Mouse (Mus musculus): ENCODE measurements around the gene Ankrd13b.

Ankrd13b gene

DNA sequence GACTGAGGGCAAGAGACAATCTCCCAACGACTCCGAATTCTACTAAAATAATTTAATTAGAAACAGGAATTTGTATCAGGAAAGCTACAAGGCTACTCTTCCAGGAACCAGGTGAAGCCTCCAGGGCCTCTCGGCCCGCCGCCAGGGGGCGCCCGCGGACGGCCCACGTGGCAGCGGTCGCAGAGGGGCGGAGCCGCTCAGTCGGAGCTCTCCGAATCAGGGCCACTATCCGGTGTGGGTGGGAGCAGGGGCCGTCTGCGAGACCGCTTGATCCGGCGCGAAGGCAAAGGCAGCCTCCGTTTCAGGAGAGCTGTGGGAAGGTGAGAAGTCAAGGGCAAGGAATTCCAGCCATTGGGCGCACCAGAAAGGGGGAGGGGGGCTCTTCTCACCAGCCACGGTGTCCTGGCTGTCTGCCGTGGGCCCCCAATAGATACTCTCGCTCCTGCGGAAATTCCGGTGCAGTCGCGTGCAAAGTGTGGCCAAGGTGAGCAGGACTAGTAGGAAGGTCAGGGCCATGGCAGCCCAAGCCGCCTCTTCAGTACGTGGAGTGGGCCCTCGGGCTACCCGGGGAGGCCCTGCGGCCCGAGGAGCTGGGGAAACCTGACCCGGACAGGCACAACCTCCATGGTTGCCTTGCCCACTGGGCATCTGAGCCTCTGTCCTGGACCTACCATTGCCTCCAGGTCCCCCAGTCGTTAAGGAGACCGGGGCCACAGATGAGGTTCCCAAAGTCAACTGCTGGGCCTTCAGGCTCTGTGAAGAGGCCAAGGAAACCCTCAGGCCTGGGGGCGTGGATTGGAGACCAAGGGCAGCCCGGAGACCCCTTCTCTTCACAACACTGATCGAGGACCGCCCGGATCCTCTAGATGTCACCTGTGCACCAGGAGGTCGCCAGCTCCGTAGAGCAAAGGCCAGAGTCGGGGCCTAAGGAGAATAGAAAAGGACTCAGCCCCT, 18.9 kb upstream of the Ankrd13b start:
- DNase-seq (ENCODE audit: low read depth in 1 of 2, low spot score in 2 of 2), result peak in 1 of 2 experiments; percentile 68

- no peak for DNase-seq (ENCODE audit: low read depth in 1 of 2, low spot score in 2 of 2)
Observed at GRCm38 (mm10) chr11:77507426-77507825, 17.9 kb upstream of the Ankrd13b start.

DNA sequence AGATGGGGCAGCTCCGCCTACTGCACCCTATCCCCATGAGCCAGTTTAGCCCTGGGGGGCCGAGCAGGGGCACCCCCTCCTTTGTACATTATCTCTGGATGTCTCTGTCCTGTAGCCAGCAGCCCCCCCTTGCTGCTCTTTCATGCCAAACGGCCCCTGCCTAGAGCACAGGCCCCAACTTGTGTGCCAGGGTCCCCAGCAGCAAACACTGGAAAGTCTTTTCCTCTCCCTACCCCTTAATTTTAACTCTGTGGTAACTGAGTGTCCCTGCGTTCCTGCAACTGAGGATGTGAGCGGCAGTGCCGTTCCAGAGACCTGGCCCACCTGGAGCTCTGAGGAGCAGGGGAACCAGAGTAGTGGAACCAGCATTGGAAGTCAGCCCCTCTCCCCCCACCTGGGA, 17.5 kb upstream of the Ankrd13b start:
- no peak for DNase-seq (ENCODE audit: low read depth in 1 of 2, low spot score in 2 of 2)

DNA sequence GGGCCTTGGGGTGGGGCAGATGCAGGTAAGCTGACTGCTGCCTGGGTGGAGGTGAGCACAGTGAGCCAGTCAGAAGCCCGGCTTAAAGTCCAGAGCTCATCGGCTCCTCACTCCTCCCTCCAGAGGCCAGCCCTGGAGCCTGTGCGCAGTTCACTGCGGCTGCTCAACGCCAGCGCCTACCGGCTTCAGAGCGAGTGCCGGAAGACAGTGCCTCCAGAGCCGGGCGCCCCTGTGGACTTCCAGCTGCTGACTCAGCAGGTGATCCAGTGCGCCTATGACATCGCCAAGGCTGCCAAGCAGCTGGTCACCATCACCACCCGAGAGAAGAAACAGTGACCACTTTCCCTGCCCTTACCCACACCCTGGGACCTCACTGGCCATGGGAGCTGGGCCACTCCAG, 16.8 kb upstream of the Ankrd13b start:
- no peak for DNase-seq (ENCODE audit: low read depth in 1 of 2, low spot score in 2 of 2)

DNA sequence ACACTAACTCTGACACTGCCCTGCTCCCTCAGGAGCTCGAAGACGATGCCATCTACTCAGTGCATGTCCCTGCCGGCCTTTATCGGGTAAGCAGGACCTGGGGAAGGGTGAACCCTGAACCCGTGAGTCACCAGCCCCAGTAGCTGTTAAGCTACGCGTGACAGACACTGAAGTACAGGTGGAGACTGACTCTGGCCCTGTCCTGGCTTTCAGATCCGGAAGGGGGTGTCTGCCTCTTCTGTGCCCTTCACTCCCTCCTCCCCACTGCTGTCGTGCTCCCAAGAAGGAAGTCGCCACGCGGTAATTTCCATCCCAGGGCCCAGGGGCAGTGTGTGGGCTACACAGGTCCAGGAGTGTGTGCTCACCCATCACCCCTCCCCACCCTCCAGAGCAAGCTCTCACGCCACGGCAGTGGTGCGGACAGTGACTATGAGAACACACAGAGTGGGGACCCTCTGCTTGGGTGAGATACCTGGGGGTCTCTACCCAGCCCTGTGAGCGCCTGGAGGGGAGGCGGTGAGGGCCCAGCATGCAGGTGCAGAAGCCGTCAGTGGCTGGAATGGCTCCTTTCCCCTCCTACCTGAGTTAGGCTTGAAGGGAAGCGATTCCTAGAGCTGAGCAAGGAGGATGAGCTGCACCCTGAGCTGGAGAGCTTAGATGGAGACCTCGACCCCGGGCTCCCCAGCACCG, 16.0 kb upstream of the Ankrd13b start:
- DNase-seq (ENCODE audit: low read depth in 1 of 2, low spot score in 2 of 2), result no peak

GRCm38 (mm10) chr11:77504377-77504776, 14.9 kb upstream of the Ankrd13b start:
- no peak for DNase-seq (ENCODE audit: low read depth in 1 of 2, low spot score in 2 of 2)

- no peak for DNase-seq (ENCODE audit: low read depth in 1 of 2, low spot score in 2 of 2)
Observed at GRCm38 (mm10) chr11:77503511-77503910, 14.0 kb upstream of the Ankrd13b start.

DNA sequence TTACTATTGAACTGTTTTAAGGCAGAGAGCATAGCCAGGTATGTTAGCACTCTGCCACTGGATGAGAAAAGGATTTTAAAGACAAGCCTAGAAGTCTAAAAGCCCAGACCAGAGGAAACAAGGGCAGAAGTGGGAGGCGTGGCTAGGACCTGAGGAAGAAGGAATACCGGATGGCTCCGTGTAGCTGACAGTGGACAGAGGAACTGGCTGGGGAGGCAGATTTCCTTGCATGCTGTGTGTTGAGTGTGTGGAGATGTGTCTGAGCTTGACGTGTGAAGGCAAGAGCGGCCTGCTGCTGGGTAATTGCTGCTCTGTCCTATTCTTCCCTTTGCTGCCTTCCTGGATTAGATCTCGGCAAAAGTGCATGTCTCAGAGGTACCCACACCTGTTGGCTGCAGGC, 13.0 kb upstream of the Ankrd13b start:
- DNase-seq (ENCODE audit: low read depth in 1 of 2, low spot score in 2 of 2), result no peak

GRCm38 (mm10) chr11:77501971-77502370, 12.5 kb upstream of the Ankrd13b start:
- DNase-seq (ENCODE audit: low read depth in 1 of 2, low spot score in 2 of 2), result no peak

GRCm38 (mm10) chr11:77501392-77501791, 11.9 kb upstream of the Ankrd13b start:
- DNase-seq (ENCODE audit: low read depth in 1 of 2, low spot score in 2 of 2), result peak in 1 of 2 experiments; percentile 60

DNA sequence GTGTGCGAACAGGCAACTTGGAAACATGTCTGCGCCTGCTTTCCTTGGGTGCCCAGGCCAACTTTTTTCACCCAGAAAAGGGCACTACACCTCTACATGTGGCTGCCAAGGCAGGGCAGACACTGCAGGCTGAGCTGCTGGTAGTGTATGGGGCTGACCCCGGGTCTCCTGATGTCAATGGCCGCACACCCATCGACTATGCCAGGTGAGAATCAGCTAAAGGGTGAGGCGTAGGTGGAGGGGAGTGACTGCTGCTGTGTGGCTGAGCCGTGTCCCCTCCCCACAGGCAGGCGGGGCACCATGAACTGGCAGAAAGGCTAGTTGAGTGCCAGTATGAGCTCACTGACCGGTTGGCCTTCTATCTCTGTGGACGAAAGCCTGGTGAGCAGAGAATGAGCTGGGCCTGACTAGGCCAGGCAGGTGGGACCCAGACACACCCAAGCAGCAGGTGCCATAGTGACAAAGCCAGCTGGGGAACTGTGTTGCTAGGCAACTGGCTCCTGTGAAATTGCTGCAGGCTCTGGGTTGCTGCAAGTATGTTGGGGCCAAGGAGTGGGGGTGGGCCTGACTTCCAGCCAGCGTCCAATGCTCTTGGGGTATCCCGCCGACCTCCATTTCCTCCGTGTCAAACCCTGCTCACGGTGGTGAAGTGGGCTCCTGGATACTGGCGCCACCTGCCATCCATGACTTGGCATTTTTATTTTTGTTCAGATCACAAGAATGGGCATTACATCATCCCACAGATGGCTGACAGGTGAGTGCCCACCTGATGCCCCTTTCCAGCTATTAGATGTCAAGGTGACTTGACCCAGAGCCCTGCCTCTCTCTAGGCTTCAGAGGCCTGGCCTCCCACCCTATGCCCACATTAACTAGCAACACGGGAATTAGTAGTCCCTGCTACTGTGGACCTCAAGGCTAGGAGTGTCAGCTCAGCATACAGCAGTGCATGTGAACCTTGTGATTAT, 11.2 kb upstream of the Ankrd13b start:
- DNase-seq (ENCODE audit: low read depth in 1 of 2, low spot score in 2 of 2), result no peak

DNA sequence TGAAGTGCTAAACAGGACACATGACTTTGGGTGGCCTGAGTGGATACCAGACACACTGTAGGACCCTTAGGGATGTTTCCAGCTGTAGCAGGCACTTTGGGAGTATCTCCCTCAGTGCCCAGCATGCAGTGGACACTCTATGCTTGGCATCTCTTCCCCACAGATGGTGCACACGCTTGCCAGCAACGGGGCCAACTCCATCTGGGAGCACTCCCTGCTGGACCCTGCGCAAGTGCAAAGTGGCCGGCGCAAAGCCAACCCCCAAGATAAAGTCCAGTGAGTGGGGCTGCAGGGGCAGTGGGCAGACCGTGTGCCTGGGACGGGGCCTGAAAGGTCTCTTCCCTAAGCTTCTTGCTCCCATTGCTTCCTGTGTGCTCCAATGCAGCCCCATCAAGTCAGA, 9.9 kb upstream of the Ankrd13b start:
- DNase-seq (ENCODE audit: low read depth in 1 of 2, low spot score in 2 of 2), result no peak

DNA sequence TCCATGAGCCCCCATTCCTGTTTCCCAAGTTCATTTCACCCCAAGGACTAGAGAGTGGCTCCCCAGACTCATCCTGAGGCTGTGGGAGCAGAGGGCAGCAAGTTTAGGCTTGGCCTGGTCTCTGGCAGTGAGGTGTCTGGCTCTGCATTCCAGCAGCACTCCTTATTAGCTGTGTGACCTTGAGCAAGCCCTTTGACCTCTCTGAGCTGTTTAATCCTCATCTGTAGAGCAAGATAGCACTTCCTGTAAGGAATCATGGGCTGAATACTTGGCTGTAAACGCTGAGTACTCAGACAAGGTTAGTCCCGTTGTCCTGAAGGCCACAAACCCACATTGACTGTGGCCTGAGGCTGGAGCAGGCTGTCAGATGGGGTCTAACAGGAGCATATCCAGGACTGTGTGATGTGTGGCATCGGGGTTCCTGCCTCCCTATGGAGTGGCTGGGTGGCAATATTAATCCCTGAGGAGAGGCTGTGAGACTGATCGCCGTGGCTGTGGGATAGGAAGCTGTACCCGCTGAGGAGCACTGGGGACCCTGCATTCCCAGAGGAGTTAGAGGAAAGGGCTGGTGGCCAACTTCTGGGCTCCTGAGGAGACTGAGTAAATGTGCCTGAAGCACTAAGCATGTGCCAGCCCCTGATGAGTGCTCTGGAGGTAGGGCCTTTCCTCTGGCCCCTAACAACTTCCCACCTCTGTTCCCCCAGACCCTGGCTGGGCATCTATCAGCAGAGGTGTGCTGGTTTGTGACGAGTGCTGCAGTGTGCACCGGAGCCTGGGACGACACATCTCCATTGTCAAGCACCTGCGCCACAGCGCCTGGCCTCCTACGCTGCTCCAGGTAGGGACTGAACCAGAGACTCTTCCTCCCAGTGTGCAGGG, 9.0 kb upstream of the Ankrd13b start:
- DNase-seq (ENCODE audit: low read depth in 1 of 2, low spot score in 2 of 2), result no peak

GRCm38 (mm10) chr11:77497851-77498250, 8.4 kb upstream of the Ankrd13b start:
- DNase-seq (ENCODE audit: low read depth in 1 of 2, low spot score in 2 of 2), result no peak

DNA sequence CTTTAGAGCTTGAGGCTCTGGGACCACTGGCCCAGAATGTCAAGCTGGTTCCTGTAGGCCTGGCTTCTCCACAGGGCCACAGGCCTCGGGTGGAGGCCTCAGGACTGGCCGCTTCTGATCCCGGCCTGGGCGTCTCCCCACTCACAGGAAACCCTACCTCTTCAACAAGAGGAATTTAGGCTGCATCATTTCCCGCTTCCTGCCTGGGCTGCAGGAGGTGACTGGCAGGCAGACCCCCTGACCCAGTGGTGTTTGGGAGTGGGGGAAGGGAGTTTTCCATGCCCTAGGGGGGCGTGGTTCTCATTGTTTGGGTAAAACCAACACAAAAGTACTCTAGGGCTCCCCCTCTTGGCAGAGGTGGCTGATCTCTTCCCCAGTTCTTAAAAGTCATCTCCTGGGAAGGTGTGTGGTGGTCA, 7.9 kb upstream of the Ankrd13b start:
- DNase-seq (ENCODE audit: low read depth in 1 of 2, low spot score in 2 of 2), result no peak

- no peak for DNase-seq (ENCODE audit: low read depth in 1 of 2, low spot score in 2 of 2)
Observed at GRCm38 (mm10) chr11:77495507-77495906, 6.0 kb upstream of the Ankrd13b start.

DNA sequence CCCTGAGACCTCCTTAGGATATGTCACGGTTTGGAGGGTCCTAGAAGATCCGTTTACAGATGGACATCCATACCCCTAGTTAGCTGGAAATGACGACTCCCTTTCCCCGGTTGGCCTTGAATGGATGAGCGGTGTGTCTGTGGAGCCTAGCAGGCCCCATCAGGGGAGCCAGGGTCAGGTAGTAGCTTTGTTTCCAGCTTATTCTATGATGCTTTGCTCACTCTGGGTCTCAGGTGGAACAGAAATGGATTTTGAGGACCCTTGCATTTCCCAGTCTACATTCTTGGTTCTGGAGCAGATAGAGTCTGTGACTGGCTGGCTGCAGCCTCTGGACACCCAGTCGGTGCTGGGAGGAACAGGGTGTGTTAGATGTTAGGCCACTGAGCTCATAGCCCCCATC, 5.3 kb upstream of the Ankrd13b start:
- DNase-seq (ENCODE audit: low read depth in 1 of 2, low spot score in 2 of 2), result no peak

DNA sequence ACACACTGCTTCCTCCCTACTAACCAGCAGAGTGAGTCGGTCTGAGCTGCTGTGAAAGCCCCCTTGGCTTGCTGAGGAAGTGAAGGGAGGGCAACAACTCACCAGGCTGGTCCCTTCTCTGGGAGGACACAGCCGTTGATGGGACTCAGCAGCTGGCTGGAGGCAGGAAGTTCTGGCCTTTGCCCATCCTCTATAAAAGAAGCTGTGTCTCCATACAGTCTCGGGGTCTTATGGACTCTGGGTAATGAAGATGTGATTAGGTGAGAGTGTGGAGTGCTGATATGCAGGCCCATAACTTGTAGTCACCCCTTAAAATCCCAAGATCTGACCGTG, 4.8 kb upstream of the Ankrd13b start:
- DNase-seq (ENCODE audit: low read depth in 1 of 2, low spot score in 2 of 2), result no peak

DNA sequence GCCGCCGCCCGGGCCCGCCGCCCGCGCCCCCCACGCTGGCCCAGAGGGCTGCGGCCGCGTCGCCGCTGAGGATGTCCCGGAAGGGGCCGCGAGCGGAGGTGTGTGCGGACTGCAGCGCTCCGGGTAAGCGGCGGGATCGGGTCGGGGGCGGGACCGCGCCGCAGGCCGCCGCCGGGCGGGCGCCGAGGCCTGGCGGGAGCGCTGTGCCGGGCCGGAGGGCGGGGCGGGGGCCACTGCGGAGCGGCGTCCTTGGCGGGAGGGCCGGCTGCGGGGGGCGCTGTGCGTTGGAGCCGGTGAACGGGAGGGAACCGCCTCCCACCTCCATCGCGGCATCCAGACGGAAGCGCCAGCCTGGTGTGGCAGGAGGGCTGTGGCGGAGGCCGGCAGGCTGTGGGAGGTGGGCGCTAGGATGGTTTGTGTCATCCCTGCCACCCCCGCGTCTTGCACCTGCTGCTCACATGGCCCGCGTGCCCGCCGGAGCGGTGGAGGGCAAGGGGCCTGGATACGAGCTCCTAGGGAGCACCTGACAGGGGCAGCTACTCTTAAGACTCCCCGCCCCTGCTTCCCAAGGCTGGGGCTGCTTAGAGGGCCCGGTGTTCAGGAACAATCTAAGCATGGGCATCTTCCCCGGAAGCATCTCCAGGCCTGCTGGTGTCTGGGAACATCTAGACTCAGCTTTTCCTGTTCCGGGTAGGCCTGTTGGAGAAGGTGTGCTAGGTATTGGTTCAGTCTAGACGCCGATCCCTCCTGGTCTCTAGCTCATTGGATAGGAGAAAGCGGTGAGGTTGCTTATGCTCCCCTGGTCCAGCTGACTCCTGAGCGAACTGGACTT, 4.2 kb upstream of the Ankrd13b start, which contains the start of gene Git1:
Git1 (plus strand) TSS at position 51 of the 832 bp plus-strand sequence.
- no peak for DNase-seq (ENCODE audit: low read depth in 1 of 2, low spot score in 2 of 2)
